Mouse (Mus musculus): ENCODE measurements around the gene Igdcc3.
A peak's percentile ranks its signal among the peaks of the same experiment; 100 is the strongest.

DNA sequence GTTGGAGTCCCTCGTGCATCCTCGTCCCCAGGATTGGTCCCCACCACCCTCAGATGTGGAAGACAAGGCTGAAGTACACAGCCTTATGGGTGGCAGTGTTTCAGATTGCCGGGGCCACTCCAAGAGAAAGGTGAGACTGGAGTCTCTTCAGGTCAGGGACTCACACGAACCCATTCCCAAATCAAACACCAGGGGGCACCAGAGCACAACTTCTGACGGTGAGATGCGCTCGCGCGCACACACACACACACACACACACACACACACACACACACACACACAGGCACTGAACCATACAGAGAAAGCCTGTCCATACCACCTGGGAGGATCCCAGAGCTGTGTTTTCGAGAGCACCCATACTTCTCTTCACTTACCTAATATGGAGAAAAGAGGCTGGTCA is 7.2 kb upstream of the Igdcc3 start:
- TF ChIP-seq POLR2AphosphoS5 (IDR thresholded peaks at IDR 0.05; ENCODE audit: insufficient replicate concordance, low read depth, low read length) (no peak), CTCF (IDR thresholded peaks at IDR 0.05; ENCODE audit: low read depth, low read length) (peak; percentile 43; the same call in 1 of the 2 replicates), GATA2 (IDR thresholded peaks at IDR 0.05; ENCODE audit: borderline replicate concordance, low read depth, low read length) (no peak), TAL1 (conservative IDR thresholded peaks at IDR 0.05; ENCODE audit: low read depth, low read length) (no peak)
